Mouse (Mus musculus) lung, adult 2 months (tissue): Measurements from ENCODE around the gene Eif2s2. TPM values are rescaled to one million over a fixed set of nuclear protein-coding genes. Genes with fewer than 3 reads are reported as not detected.

ENCODE experiments used
- DNase-seq: peaks from one replicate; pipeline ENCODE4 v3.0.0; 2022
- H3K4me1 ChIP-seq: fragments of 200-500 bp; 2 replicates; pipeline ENCODE4 v1.6.1; 2011; ENCODE audit warnings: low read length; ENCODE audit not compliant: control insufficient read depth, insufficient read depth
- H3K4me3 ChIP-seq: fragments of 200-500 bp; replicated peaks from 2 replicates; pipeline ENCODE3; 2011; ENCODE audit warnings: low read depth, mild to moderate bottlenecking, control low read depth, low read length; ENCODE audit errors: extremely low read depth
- CTCF ChIP-seq: fragments of 200-500 bp; IDR thresholded peaks from 2 replicates; pipeline ENCODE4 v1.5.1; 2011; ENCODE audit warnings: mild to moderate bottlenecking, low read length, control low read depth; ENCODE audit not compliant: insufficient read depth
- POLR2A ChIP-seq: fragments of 200-500 bp; IDR thresholded peaks from 2 replicates; pipeline ENCODE4 v1.6.1; 2011; ENCODE audit warnings: low read depth, mild to moderate bottlenecking, control low read depth, low read length, borderline replicate concordance; ENCODE audit errors: extremely low read depth
- WGBS: fragments of 180-500 bp; shearing (Covaris S2); methylation state at CpG from one replicate; pipeline ENCODE4 v1.1.7; 2018; 5-methylcytosine and 5-hydroxymethylcytosine counted together
- polyA plus RNA-seq: library from polyadenylated mRNA; depleted of rRNA; stranded (reverse); fragments of >200 nt; gene quantifications from 2 replicates; pipeline ENCODE4 v1.2.3, GENCODE M21; 2012; rRNA removed

Eif2s2 gene
- polyA plus RNA-seq, 1 experiment, result 9.0 TPM

DNA sequence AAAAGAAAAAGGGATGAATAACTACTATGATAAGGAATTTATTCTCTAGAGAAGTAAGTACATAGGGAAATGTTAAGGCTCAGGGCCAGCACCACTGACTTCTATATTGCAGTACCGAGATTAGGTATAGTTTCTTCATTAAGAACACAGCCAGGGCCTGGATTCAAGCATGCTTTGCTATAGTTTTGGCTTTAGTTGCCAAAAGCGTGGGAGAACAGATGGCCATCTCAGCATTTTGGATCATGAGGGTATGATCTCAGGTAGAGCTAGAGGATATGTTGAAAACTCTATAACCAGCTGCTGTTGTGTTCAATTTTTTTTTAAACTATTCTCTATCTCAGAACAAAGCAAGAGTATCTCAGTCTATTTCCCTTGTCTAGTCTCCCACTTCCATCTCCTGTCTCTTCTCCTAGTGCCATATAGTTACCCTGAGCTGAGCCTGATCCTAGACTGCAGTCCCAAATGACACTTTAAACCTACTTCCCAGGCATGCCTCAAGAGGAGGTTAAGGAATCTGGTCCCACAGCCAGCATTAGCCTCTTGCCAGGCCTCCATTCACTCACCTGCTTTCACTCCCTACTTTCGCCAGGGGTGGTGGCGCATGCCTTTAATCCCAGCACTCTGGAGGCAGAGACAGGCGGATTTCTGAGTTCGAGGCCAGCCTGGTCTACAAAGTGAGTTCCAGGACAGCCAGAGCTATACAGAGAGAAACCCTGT lies 58.4 kb downstream of the Eif2s2 start:
- H3K4me1 ChIP-seq, result peaks cover 7% of the 10 kb centered on the region
- WGBS, result 89% methylated on average over 6 of the region's 6 CpGs
- no peak for TF ChIP-seq POLR2A
- H3K4me3 ChIP-seq, result no peak overlapping the region
- no peak for DNase-seq

GRCm38 (mm10) chr2:154832471-154832870 lies 60.3 kb downstream of the Eif2s2 start:
- TF ChIP-seq POLR2A, result no peak
- TF ChIP-seq CTCF, result no peak
- no peak for DNase-seq
- Histone ChIP-seq H3K4me3 (no peak overlapping the region), H3K4me1 (peaks cover 8% of the 10 kb centered on the region)
- 65% methylated on average over 4 of the region's 4 CpGs for WGBS

DNA sequence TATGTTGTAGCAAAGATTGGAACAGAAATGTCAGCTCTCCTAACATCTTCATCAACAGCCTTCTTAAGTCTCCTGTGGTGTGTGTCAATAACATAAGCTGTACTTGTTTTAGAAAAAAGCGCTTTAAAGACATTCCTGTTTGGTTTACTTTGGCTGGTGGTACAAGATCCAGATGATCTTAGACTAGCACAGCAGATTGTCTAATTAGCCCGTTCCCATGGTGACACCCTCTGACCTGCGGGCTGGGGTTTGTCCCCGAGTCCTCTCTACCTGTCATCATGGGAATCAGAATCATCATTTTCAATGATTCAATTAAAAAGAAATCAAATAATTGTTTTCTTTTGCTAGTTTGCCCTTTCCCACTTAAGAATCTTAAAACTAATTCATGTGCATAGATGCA lies 65.2 kb downstream of the Eif2s2 start:
- no peak for DNase-seq
- Histone ChIP-seq H3K4me3 (no peak overlapping the region), H3K4me1 (peaks cover 7% of the 10 kb centered on the region)
- 54% methylated on average over 4 of the region's 4 CpGs for WGBS
- TF ChIP-seq POLR2A (no peak), CTCF (no peak)

GRCm38 (mm10) chr2:154826054-154826538 lies 66.6 kb downstream of the Eif2s2 start:
- Histone ChIP-seq H3K4me3 (no peak overlapping the region), H3K4me1 (peaks cover 10% of the 10 kb centered on the region)
- DNase-seq, result no peak
- TF ChIP-seq CTCF, result no peak
- WGBS, result 76% methylated on average over 1 of the region's 1 CpGs

Other genes with a start within 250 kb of the Eif2s2 start
- 83.4 and 103 TPM in 2 replicates for gene Chmp4b, start 241.2 kb downstream of the Eif2s2 start, polyA plus RNA-seq
- gene Gm14214, start 122.9 kb downstream of the Eif2s2 start, polyA plus RNA-seq, result not detected in 2 replicates
- 188 and 211 TPM in 2 replicates for gene Raly, start 101.8 kb downstream of the Eif2s2 start, polyA plus RNA-seq
- gene a, start 101.5 kb downstream of the Eif2s2 start, polyA plus RNA-seq, result not detected in 2 replicates
- 0.03 and 0.05 TPM in 2 replicates for gene Gm14226, start 125.3 kb upstream of the Eif2s2 start, polyA plus RNA-seq
- 19.2 and 27.8 TPM in 2 replicates for gene Ahcy, start 181.6 kb upstream of the Eif2s2 start, polyA plus RNA-seq
- gene Itch, start 240.6 kb upstream of the Eif2s2 start, polyA plus RNA-seq, result 7.5 and 12.0 TPM in 2 replicates